Mouse (Mus musculus): ENCODE measurements around the gene Esr1.
"Not testable (repeated sequence)": the region's sequence is repeated elsewhere in the genome, so short reads cannot be mapped to it uniquely, and the experiment has no call there.

Esr1 gene

GRCm38 (mm10) chr10:4611386-4612155 is at the start of gene Esr1:
Gene Esr1, plus strand, starts transcription at chr10:4611593.
- peak; percentile 40 to 63 for DNase-seq

DNA sequence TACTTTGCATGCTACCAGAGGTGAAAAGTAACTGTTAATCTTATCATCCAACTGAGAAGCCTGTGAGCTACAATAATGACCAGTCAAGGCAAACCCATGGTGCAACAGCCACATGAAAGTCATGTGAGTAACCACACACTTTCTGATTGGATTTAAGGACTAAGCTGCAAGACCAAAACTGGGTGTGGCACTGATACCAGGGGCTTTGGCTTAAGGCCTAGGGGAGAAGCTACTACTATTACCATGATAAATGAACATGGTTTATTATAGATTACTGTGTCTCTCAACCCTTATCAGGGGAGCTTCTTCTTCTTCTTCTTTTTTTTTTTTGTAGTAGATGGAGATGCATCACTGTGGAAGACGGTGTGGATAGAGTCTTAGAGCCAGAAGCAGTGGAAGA is 46.2 kb upstream of the Esr1 start:
- DNase-seq = no peak

GRCm38 (mm10) chr10:4570778-4571177 is 40.6 kb upstream of the Esr1 start:
- DNase-seq = no peak

GRCm38 (mm10) chr10:4571304-4571703 is 40.1 kb upstream of the Esr1 start:
- no peak for DNase-seq

DNA sequence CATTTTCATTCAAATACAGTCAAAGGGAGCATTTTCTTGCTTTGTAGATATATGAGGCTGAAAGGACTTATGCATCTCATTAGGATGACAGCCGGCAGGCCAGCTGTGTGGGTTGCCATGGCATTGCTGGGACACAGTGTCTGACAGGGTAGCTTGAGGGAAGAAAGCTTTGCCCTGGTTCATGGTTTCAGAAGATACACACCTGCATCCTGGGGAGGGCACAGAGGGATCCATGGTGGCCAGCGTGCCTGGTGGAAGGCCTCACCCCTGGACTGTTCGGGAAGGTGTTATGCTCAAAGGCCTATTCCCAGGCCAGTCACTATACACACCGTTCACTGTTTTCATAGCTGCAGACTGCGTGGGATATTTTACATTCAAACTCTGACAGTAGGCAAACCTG is 29.5 kb upstream of the Esr1 start:
- DNase-seq = no peak

- peak in 1 of 2 experiments; percentile 13 for DNase-seq
Observed at GRCm38 (mm10) chr10:4586691-4587090, 24.7 kb upstream of the Esr1 start.

DNA sequence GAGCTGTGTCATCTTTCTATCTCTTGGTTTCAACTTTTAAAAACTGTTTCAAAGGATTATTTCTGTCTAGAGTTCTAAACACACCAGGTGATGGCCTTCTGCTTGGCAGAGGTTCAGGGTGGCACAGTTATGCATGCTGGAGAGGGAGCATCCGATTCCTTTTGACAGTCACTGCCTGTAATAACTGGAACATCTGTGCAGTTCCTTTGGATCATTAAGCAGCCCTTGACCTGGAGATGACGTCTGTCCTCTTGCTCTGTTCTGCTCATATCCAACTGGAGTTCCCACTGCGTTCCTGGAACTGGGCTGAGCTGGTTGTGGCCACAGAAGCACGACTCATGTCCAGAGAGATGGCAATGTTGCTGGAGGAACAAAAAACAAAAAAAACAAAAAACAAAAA is 21.8 kb upstream of the Esr1 start:
- DNase-seq = no peak

- DNase-seq = no peak
Observed at GRCm38 (mm10) chr10:4590956-4591355, 20.4 kb upstream of the Esr1 start.

DNA sequence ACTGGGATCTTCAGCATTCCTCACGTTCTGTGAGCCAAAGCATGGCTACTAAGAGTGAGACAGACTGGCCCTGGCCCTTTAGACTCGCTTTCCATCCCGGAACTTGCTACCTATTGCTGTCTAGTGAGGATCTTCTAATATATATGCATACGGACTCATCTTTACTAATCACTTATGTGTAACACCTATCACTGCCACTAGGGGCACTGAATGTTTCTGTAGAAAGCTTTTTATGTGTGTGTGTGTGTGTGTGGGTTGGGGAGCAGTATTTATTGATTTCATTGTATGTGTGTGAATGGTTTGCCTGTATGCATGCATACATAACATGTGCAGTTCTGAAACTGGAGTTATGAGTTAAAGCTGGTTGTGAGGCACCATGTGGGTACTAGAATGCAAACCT is 17.6 kb upstream of the Esr1 start:
- DNase-seq = no peak

- DNase-seq = no peak
Observed at GRCm38 (mm10) chr10:4597211-4597610, 14.2 kb upstream of the Esr1 start.

GRCm38 (mm10) chr10:4598244-4598842 is 13.1 kb upstream of the Esr1 start:
- DNase-seq = peak in 1 of 2 experiments; percentile 67

DNA sequence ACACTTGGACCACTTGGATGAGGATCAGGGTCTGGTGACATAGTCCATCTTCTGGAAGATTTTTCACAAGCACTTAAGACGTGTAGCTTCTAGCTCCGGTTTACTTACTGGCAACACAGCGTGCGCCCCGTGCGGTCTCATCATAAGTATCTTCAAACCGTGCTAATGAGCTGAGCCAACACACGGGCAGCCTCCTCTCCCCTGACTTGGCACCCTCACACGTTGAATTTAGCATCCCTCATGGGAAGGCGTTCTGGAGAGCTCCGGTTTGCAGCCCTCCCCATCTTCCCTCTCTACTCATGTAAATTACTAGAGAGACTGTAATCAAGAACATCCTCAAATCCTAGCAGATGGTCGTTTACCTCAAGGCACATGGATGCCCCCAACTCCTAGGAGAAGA is 12.5 kb upstream of the Esr1 start:
- DNase-seq = no peak

DNA sequence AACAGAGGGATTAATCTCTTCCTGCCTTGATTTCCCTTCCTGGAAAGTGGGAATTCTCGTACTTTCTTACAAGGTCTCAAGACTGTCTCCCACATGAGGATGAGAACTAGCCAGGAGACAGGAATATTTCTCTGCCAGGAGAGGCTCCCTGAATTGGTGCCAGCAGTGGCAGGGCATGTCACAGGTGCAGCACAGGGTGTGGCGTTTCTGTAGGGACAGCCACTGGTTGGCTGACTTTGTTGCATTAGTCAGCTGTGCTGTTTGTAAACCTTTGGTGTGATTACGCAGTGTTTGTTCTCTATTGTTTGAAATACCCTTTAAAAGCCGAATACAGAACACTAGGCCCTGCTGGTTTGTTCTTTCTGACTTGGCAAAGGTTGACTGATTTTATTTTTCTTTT is 11.8 kb upstream of the Esr1 start:
- no peak for DNase-seq

DNA sequence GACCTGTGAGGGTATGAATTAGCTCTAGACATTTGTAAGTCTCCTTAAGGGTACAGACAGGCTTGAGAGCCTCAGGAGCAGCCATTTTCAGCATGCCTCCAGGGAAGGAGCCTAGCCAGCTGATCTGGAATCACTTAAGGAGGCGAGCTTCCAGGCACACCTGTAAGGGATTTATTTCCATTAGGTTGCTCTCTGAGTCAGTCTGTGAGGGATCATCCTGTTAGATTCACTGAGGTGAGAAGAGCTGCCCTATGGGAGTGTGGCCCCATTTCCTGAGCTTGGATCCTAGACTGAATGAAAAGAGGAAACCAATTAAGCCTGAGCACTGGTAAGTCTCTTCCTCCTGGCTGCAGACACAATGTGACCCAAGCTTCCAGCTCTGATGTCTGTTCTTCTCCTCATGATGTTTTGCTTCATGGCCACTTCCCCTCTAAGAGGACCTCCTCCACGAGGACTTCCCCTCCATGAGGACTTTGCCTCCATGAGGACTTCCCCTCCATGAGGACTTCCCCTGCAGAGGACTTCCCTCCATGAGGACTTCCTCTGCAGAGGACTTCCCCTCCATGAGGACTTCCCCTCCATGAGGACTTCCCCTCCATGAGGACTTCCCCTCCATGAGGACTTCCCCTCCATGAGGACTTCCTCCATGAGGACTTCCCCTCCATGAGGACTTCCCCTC is 10.5 kb upstream of the Esr1 start:
- no peak for DNase-seq

GRCm38 (mm10) chr10:4601612-4602011 is 9.8 kb upstream of the Esr1 start:
- not testable (repeated sequence) for DNase-seq

DNA sequence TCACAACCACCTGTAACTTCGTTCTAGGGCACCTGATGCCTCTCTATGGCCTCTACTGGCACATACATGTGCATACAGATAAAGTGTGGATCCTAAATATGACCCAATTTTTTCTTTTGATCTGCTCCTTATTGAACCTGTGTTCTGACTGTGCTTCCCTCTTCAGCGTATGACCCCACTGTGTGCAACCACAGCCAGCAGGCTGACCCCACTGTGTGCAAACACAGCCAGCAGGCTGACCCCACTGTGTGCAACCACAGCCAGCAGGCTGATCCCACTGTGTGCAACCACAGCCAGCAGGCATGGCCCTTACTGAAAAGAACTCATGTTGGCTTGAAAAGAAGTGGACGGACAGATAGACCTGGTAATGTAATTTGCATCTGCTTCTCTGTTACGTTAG is 8.9 kb upstream of the Esr1 start:
- no peak for DNase-seq

- DNase-seq = no peak
Observed at GRCm38 (mm10) chr10:4604527-4605209, 6.7 kb upstream of the Esr1 start.

GRCm38 (mm10) chr10:4610234-4610633 is 1.2 kb upstream of the Esr1 start:
- no peak for DNase-seq

DNA sequence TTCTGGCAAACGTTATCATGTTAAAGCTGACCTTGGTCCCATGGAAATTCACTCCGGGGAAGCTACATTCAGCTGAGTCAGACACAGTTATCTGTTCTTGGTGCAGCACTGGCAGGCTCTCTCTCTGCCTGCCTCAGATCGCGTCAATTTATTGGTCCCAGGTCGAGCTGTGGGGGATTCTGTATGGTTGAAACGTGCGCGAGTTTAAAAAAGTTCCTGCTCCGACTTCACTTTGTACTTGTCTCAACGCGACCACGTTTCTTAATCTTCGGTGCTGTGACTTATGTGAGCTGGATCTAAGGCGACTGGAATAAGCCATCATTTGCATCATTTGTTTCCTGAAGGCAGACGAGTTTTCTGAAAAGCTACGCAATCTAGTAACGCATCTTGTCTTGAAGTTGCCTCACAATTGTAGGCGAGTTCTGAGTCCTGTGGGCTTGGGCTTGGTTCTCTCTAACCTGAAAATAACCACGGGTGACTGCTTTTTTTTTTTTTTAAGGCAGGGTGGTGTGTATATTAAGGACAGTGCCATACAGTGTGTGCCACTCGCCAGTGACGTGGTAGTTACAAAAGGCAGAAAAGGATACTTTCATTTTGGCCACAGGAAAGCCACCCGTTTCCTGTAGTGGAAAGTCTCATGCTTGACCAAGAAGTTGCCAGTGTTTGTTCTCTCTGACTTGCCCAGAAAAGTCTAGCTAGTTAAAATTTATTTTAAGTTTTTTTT is 1.1 kb downstream of the Esr1 start:
- DNase-seq = no peak

- DNase-seq = no peak
Observed at GRCm38 (mm10) chr10:4618026-4618425, 6.6 kb downstream of the Esr1 start.

DNA sequence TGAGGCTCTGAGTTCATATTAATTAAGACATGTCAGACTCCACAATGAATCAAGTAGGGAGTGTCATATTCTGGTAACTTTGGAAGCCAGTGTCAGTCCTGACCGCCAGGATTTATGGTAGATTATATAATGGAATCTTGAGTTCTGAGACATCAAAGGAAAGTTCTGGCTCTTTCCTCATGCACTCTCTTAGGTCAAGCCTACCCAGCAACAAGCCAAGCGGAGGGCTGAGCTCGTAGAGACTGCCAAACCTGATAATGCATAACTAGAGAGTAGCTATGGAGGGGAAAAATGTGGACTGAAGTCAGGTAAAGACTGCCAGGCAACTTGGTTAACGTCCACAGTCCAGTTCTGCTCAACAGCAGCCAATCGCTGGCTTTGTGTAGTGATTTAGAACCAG is 7.3 kb downstream of the Esr1 start:
- DNase-seq = peak; percentile 62 to 77

DNA sequence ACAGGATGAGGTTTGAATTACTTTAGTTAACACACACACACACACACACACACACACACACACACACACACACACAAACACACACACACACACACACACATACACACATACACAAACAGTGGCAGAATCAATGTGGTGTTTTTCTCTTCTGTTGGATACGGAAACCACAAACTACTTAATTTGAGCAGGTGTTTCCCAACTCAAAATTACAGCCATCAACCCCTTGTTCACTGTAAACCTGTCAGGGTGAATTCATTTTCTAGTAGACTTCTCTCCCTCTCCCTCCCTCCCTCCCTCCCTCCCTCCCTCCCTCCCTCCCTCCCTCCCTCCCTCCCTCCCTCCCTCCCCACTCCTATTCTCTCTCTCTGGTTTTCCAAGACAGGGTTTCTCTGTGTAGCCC is 8.0 kb downstream of the Esr1 start:
- not testable (repeated sequence) for DNase-seq

All from kidney, adult 8-10 months (tissue).